In the genomic region with DNA sequence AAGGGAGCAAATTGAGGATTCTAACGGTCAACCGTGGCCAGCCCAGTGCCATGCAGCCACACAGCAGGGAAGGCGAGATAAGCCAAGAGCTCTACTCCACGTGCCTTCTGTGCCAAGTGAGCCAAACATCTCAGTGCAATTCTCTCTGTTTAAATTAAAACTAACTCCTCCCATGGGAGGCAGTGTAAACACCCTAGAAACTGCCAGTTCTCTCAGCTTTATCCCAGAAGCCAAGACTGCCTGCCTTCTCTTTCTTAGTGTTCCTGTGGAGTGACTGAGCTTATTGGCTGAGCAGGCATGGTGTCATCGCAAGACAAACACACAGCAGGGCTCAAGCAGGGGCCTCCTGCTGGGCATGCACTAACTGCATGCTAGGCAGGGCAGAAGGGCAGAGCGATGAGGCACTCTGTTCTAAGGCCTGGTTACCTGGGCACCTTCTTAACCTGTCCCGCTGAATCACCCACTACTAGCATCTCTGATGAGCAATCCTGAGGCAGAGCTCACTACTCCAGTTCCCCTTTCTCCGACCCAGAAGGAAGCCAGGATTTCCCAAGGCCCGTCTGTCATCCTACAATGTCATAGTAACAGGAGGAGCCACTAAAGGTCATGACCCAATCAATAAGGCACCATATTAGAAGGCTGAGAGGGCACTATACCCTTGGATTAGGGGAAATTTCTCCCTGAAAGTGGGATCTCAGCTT, we compare ENCODE assay signal across 8 mouse cellular contexts. TPM values are rescaled to one million over a fixed set of nuclear protein-coding genes. Genes with fewer than 3 reads are reported as not detected.
DNase-seq lines count a peak whose midpoint lies in the region; ATAC-seq lines count a peak whose summit lies in the region.
"Had no signal": no experiment of that assay in that cellular context is flagged by ENCODE, and none has a peak within 500 bp of the region (broad histone marks: within the 10 kb centered on the region; RNA-seq: fewer than 3 reads in every experiment).

No protein-coding gene starts in this region.

- no peaks in the 10 kb centered on the region for H3K27me3 ChIP-seq in embryonic facial prominence, embryonic 13.5 days
- no peaks in the 10 kb centered on the region for H3K27me3 ChIP-seq in midbrain, embryonic 14.5 days (ENCODE audit: control insufficient read depth, insufficient read depth, low read length)

- DNase-seq in right cerebral cortex, adult 18-20 months = peak; percentile 56
- DNase-seq in right cerebral cortex, postnatal 14 days = no peak
- DNase-seq in kidney, postnatal 36 days = peak; percentile 57 to 73
- DNase-seq in midbrain, embryonic 14.5 days = peak; percentile 25
- no peak for DNase-seq in gastrocnemius, postnatal 4 days (ENCODE audit: low spot score in 2 of 2)
- DNase-seq in ovary, adult 18-20 months (ENCODE audit: low spot score) = no peak

- H3K27ac ChIP-seq in embryonic facial prominence, embryonic 13.5 days = no peak overlapping the region
- no peak overlapping the region for H3K27ac ChIP-seq in midbrain, embryonic 14.5 days (replicated peaks; ENCODE audit: low read depth, low read length)

- peaks cover 23% of the 10 kb centered on the region for H3K4me1 ChIP-seq in embryonic facial prominence, embryonic 13.5 days
- H3K4me1 ChIP-seq in midbrain, embryonic 14.5 days (ENCODE audit: control insufficient read depth, insufficient read depth, low read length) = peaks cover 12% of the 10 kb centered on the region

- H3K36me3 ChIP-seq in embryonic facial prominence, embryonic 13.5 days = peaks cover 44% of the 10 kb centered on the region
- H3K36me3 ChIP-seq in midbrain, embryonic 14.5 days (ENCODE audit: control insufficient read depth, insufficient read depth, low read length) = peaks cover 43% of the 10 kb centered on the region

- no peaks in the 10 kb centered on the region for H3K9me3 ChIP-seq in embryonic facial prominence, embryonic 13.5 days
- H3K9me3 ChIP-seq in midbrain, embryonic 14.5 days (ENCODE audit: control insufficient read depth, low read length) = no peaks in the 10 kb centered on the region

- H3K4me3 ChIP-seq in embryonic facial prominence, embryonic 13.5 days = no peak overlapping the region
- no peak overlapping the region for H3K4me3 ChIP-seq in midbrain, embryonic 14.5 days (replicated peaks; ENCODE audit: low read depth, low read length)

- ATAC-seq in embryonic facial prominence, embryonic 13.5 days (ENCODE audit: insufficient number of reproducible peaks, insufficient read depth, low FRiP score, low TSS enrichment, low read depth) = no peak
- ATAC-seq in midbrain, embryonic 14.5 days (ENCODE audit: low FRiP score, low TSS enrichment) = no peak

- peak overlapping the region; percentile 46; the same call in 1 of the 2 replicates for H3K9ac ChIP-seq in embryonic facial prominence, embryonic 13.5 days
- H3K9ac ChIP-seq in midbrain, embryonic 14.5 days (replicated peaks; ENCODE audit: low read length) = peak overlapping the region; percentile 14; the same call in 1 of the 2 replicates

- WGBS in embryonic facial prominence, embryonic 13.5 days = 47% methylated on average over 9 of the region's 9 CpGs
- 32% methylated on average over 9 of the region's 9 CpGs for WGBS in midbrain, embryonic 14.5 days

- H3K4me2 ChIP-seq in embryonic facial prominence, embryonic 13.5 days = no peak overlapping the region
- H3K4me2 ChIP-seq in midbrain, embryonic 14.5 days (ENCODE audit: low read length) = peak overlapping the region; percentile 6; the same call in 1 of the 2 replicates

RNA-seq across cellular contexts. Expression of a gene that starts 2.8 kb away (rescaled TPM):
- polyA plus RNA-seq in embryonic facial prominence, embryonic 13.5 days (2015; fragmentation: Nextera tagmentation; extraction: Ambion mirVana) = 16.5 and 16.7 TPM in 2 replicates
- 34.1 and 38.0 TPM in 2 replicates for polyA plus RNA-seq in midbrain, embryonic 14.5 days (2014; fragmentation: Nextera tagmentation; extraction: Ambion mirVana)
- total RNA-seq in gastrocnemius, postnatal 4 days (2021) = 10 to 100 TPM; 12.1 to 13.3 TPM

RNA-seq across cellular contexts. Expression of a gene that starts 12.0 kb away (rescaled TPM):
- 121 and 153 TPM in 2 replicates for polyA plus RNA-seq in embryonic facial prominence, embryonic 13.5 days (2015; fragmentation: Nextera tagmentation; extraction: Ambion mirVana)
- polyA plus RNA-seq in midbrain, embryonic 14.5 days (2014; fragmentation: Nextera tagmentation; extraction: Ambion mirVana) = 24.9 and 28.3 TPM in 2 replicates
- total RNA-seq in gastrocnemius, postnatal 4 days (2021) = 10 to 100 TPM; 52.2 to 59.1 TPM

RNA-seq across cellular contexts. Expression of a gene that starts 37.9 kb away (rescaled TPM):
- polyA plus RNA-seq in embryonic facial prominence, embryonic 13.5 days (2015; fragmentation: Nextera tagmentation; extraction: Ambion mirVana) = 0.91 TPM in 1 of 2 replicates, not detected in the other
- polyA plus RNA-seq in midbrain, embryonic 14.5 days (2014; fragmentation: Nextera tagmentation; extraction: Ambion mirVana) = 0.66 TPM in 1 of 2 replicates, not detected in the other
- 1 to 10 TPM in 1 of 2 experiments, not detected in 1; 1.4 TPM for total RNA-seq in gastrocnemius, postnatal 4 days (2021)
- polyA plus RNA-seq: testis, adult 2 months had no signal

RNA-seq across cellular contexts. Expression of a gene that starts 38.8 kb away (rescaled TPM):
- polyA plus RNA-seq in embryonic facial prominence, embryonic 13.5 days (2015; fragmentation: Nextera tagmentation; extraction: Ambion mirVana) = 10.3 and 13.3 TPM in 2 replicates
- polyA plus RNA-seq in midbrain, embryonic 14.5 days (2014; fragmentation: Nextera tagmentation; extraction: Ambion mirVana) = 28.8 and 32.1 TPM in 2 replicates
- total RNA-seq in gastrocnemius, postnatal 4 days (2021) = 1 to 10 TPM; 3.0 to 4.4 TPM

RNA-seq across cellular contexts. Expression of a gene that starts 43.7 kb away (rescaled TPM):
- 0.58 TPM in 1 of 2 replicates, not detected in the other for polyA plus RNA-seq in embryonic facial prominence, embryonic 13.5 days (2015; fragmentation: Nextera tagmentation; extraction: Ambion mirVana)
- not detected in 2 replicates for polyA plus RNA-seq in midbrain, embryonic 14.5 days (2014; fragmentation: Nextera tagmentation; extraction: Ambion mirVana)
- total RNA-seq in gastrocnemius, postnatal 4 days (2021) = not detected

Comparison
In these comparisons a context has a peak if more than half of its experiments do, and no peak if none do; other contexts are left out.
1. DNase-seq: peak in right cerebral cortex, adult 18-20 months (single experiment), kidney, postnatal 36 days (2 of 2) and midbrain, embryonic 14.5 days (single experiment); none in right cerebral cortex, postnatal 14 days (single experiment), gastrocnemius, postnatal 4 days (0 of 2) and ovary, adult 18-20 months (single experiment).